In the genomic region with DNA sequence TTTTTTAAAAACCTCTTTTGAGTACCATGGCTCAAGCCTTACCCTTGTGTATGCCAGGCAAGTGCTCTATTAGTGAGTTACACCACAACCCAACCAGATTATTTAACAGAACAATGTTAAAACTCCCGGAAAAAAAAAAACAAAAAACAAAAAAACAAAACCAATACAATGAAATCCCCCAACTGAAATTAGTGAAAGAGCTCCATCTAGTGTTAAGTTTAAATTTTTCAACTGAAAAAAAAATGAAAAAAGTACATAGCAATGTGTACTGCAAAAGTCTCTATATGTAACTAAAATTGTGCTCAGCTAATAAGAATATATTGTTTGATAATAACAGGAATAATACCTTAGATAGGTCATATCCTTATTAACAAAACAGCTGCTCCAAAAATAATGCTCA, we compare ENCODE assay signal across 13 mouse cellular contexts. TPM values are rescaled to one million over a fixed set of nuclear protein-coding genes. Genes with fewer than 3 reads are reported as not detected.
DNase-seq lines count a peak whose midpoint lies in the region; ATAC-seq and TF ChIP-seq lines count a peak whose summit lies in the region.
"Had no signal": no experiment of that assay in that cellular context is flagged by ENCODE, and none has a peak within 500 bp of the region (broad histone marks: within the 10 kb centered on the region; RNA-seq: fewer than 3 reads in every experiment).

No protein-coding gene starts in this region.

- 6% methylated on average over 1 of the region's 1 CpGs for WGBS in kidney, postnatal 0 days

- H3K36me3 ChIP-seq in kidney, postnatal 0 days (ENCODE audit: insufficient read depth, low read length), result peaks cover 38% of the 10 kb centered on the region
- peaks cover 5% of the 10 kb centered on the region for H3K36me3 ChIP-seq in ES-E14 (ENCODE audit: control insufficient read depth, insufficient read depth, low read length, poor library complexity, severe bottlenecking)

- H3K4me3 ChIP-seq in kidney, postnatal 0 days (replicated peaks; ENCODE audit: low read depth, low read length), result no peak overlapping the region
- no peak overlapping the region for H3K4me3 ChIP-seq in ES-E14 (ENCODE audit: insufficient read depth in 1 of 2, low read depth in 1 of 2, low read length in 2 of 2, poor library complexity in 1 of 2, severe bottlenecking in 1 of 2)
- H3K4me3 ChIP-seq: embryonic facial prominence, embryonic 12.5 days; hindbrain, embryonic 15.5 days; limb, embryonic 13.5 days; neural tube, embryonic 12.5 days had no signal

- in situ Hi-C loops in ES-E14 (cut with MboI; ENCODE audit: low sequenced_read_pairs in 2 of 2, unreplicated experiment in 2 of 2), result loop anchor here (10.0 to 25.0 kb wide), 2 partner anchors 234 to 252 kb away; no protein-coding TSS in a partner anchor

- ATAC-seq in kidney, postnatal 0 days (replicated peaks; ENCODE audit: low FRiP score, low read depth), result no peak
- peak; percentile 35 for ATAC-seq in inflammation-experienced regulatory T-cells, adult 6 months
- ATAC-seq: forebrain, embryonic 16.5 days had no signal

- peak; percentile 76 for DNase-seq in kidney, postnatal 0 days (ENCODE audit: low spot score)
- DNase-seq in kidney, postnatal 14 days, result no peak
- peak; percentile 42 for DNase-seq in CD4-positive helper T cell, adult 2 months (ENCODE audit: low read depth, low spot score)
- no peak for DNase-seq in ES-E14 (ENCODE audit: low read depth, low spot score)
- no peak for DNase-seq in urinary bladder, postnatal 25 days (ENCODE audit: low spot score)
- DNase-seq in heart, adult 11 months, result no peak
- DNase-seq: right cerebral cortex, postnatal 25 days had no signal

- H3K27ac ChIP-seq in kidney, postnatal 0 days, result no peak overlapping the region
- no peak overlapping the region for H3K27ac ChIP-seq in ES-E14 (ENCODE audit: insufficient read depth, low read depth, low read length, poor library complexity, severe bottlenecking)
- H3K27ac ChIP-seq: embryonic facial prominence, embryonic 12.5 days; hindbrain, embryonic 15.5 days; limb, embryonic 13.5 days; neural tube, embryonic 12.5 days had no signal

- H3K9me3 ChIP-seq in kidney, postnatal 0 days (replicated peaks; ENCODE audit: low read length), result no peaks in the 10 kb centered on the region
- no peaks in the 10 kb centered on the region for H3K9me3 ChIP-seq in ES-E14 (ENCODE audit: control insufficient read depth, insufficient read depth, low read depth, low read length)
- H3K9me3 ChIP-seq: embryonic facial prominence, embryonic 12.5 days; hindbrain, embryonic 15.5 days; limb, embryonic 13.5 days; neural tube, embryonic 12.5 days had no signal

- no peak overlapping the region for H3K4me2 ChIP-seq in kidney, postnatal 0 days (ENCODE audit: low read length)
- H3K4me2 ChIP-seq: embryonic facial prominence, embryonic 12.5 days; hindbrain, embryonic 15.5 days; limb, embryonic 13.5 days; neural tube, embryonic 12.5 days had no signal

- H3K9ac ChIP-seq in kidney, postnatal 0 days (ENCODE audit: low read depth, low read length), result no peak overlapping the region
- no peak overlapping the region for H3K9ac ChIP-seq in ES-E14 (ENCODE audit: insufficient read depth, low read depth, low read length, poor library complexity, severe bottlenecking)
- H3K9ac ChIP-seq: embryonic facial prominence, embryonic 12.5 days; hindbrain, embryonic 15.5 days; limb, embryonic 13.5 days; neural tube, embryonic 12.5 days had no signal

- no peaks in the 10 kb centered on the region for H3K27me3 ChIP-seq in kidney, postnatal 0 days (ENCODE audit: insufficient read depth, low read length)
- H3K27me3 ChIP-seq: embryonic facial prominence, embryonic 12.5 days; hindbrain, embryonic 15.5 days; limb, embryonic 13.5 days; neural tube, embryonic 12.5 days had no signal

- TF ChIP-seq CTCF in kidney, postnatal 0 days (IDR thresholded peaks at IDR 0.05; ENCODE audit: low read depth), result peak; percentile 69

- no peaks in the 10 kb centered on the region for H3K4me1 ChIP-seq in kidney, postnatal 0 days (replicated peaks; ENCODE audit: insufficient read depth, low read length)
- no peaks in the 10 kb centered on the region for H3K4me1 ChIP-seq in ES-E14 (ENCODE audit: control insufficient read depth in 2 of 2, insufficient read depth in 2 of 2, low read length in 2 of 2, poor library complexity in 1 of 2)
- H3K4me1 ChIP-seq: embryonic facial prominence, embryonic 12.5 days; hindbrain, embryonic 15.5 days; neural tube, embryonic 12.5 days had no signal

TF ChIP-seq in ES-E14, 5 proteins besides CTCF, POLR2A, EP300 and RAD21:
- TF ChIP-seq CHD2 (IDR thresholded peaks at IDR 0.05; ENCODE audit: low read depth, low read length), result no peak
- no peak for TF ChIP-seq ZC3H11A (IDR thresholded peaks at IDR 0.05; ENCODE audit: borderline replicate concordance, low read depth, low read length)
- peak; percentile 85 for TF ChIP-seq ZNF384 (IDR thresholded peaks at IDR 0.05; ENCODE audit: low read depth, low read length)
- TF ChIP-seq HCFC1 (IDR thresholded peaks at IDR 0.05; ENCODE audit: borderline replicate concordance, insufficient read depth, low read length), result no peak
- TF ChIP-seq MAFK (IDR thresholded peaks at IDR 0.05; ENCODE audit: insufficient read depth, low read depth, low read length), result no peak

RNA-seq across cellular contexts. Expression of a gene that starts 18.1 kb away (rescaled TPM):
- 15.3 and 15.8 TPM in 2 replicates for polyA plus RNA-seq in kidney, postnatal 0 days (2015; fragmentation: Nextera tagmentation; extraction: Ambion mirVana)
- total RNA-seq in ES-E14 (2012; rRNA removed), result 22.8 and 30.1 TPM in 2 replicates
- 10 to 100 TPM; 23.8 to 27.2 (median 25.2) TPM for polyA plus RNA-seq in inflammation-experienced regulatory T-cells, adult 6 months (2017; shearing (Covaris generic))

Comparison
In these comparisons a context has a peak if more than half of its experiments do, and no peak if none do; other contexts are left out.
1. DNase-seq: peak in kidney, postnatal 0 days (single experiment) and CD4-positive helper T cell, adult 2 months (single experiment); none in kidney, postnatal 14 days (single experiment), ES-E14 (single experiment), urinary bladder, postnatal 25 days (single experiment) and heart, adult 11 months (single experiment).